Mouse (Mus musculus): Measurements from ENCODE around the gene Sox1.

Sox1 gene

GRCm38 (mm10) chr8:12395071-12396031 is at the start of gene Sox1:
TSS of gene Sox1 (plus strand) at chr8:12395295.
- DNase-seq: peak; percentile 41

- DNase-seq: no peak
Measured at GRCm38 (mm10) chr8:12345881-12346280, 49.2 kb upstream of the Sox1 start.

GRCm38 (mm10) chr8:12346870-12347269 is 48.2 kb upstream of the Sox1 start:
- no peak for DNase-seq

- no peak for DNase-seq
Measured at GRCm38 (mm10) chr8:12348306-12348705, 46.8 kb upstream of the Sox1 start.

GRCm38 (mm10) chr8:12349591-12349990 is 45.5 kb upstream of the Sox1 start:
- DNase-seq: no peak

- no peak for DNase-seq
Measured at GRCm38 (mm10) chr8:12351121-12351520, 44.0 kb upstream of the Sox1 start.

- DNase-seq: no peak
Measured at GRCm38 (mm10) chr8:12354406-12355025, 40.6 kb upstream of the Sox1 start.

GRCm38 (mm10) chr8:12368161-12368560 is 26.9 kb upstream of the Sox1 start:
- DNase-seq: no peak

GRCm38 (mm10) chr8:12368856-12369255 is 26.2 kb upstream of the Sox1 start:
- DNase-seq: no peak

GRCm38 (mm10) chr8:12381111-12381510 is 14.0 kb upstream of the Sox1 start:
- DNase-seq: no peak

- no peak for DNase-seq
Measured at GRCm38 (mm10) chr8:12382707-12383561, 12.2 kb upstream of the Sox1 start.

- no peak for DNase-seq
Measured at GRCm38 (mm10) chr8:12383979-12384890, 10.9 kb upstream of the Sox1 start.

GRCm38 (mm10) chr8:12384996-12385685 is 10.0 kb upstream of the Sox1 start:
- no peak for DNase-seq

- no peak for DNase-seq
Measured at GRCm38 (mm10) chr8:12385686-12386488, 9.2 kb upstream of the Sox1 start.

- no peak for DNase-seq
Measured at GRCm38 (mm10) chr8:12386530-12387222, 8.4 kb upstream of the Sox1 start.

GRCm38 (mm10) chr8:12387223-12387860 is 7.8 kb upstream of the Sox1 start:
- DNase-seq: no peak

- DNase-seq: no peak
Measured at GRCm38 (mm10) chr8:12387901-12388300, 7.2 kb upstream of the Sox1 start.

GRCm38 (mm10) chr8:12388390-12389115 is 6.5 kb upstream of the Sox1 start:
- no peak for DNase-seq

- DNase-seq: no peak
Measured at GRCm38 (mm10) chr8:12389116-12389471, 6.0 kb upstream of the Sox1 start.
